Mouse (Mus musculus): ENCODE data around the gene Rab31. TPM values are rescaled to one million over a fixed set of nuclear protein-coding genes. Genes with fewer than 3 reads are reported as not detected.

Gene Rab31
- polyA plus RNA-seq, 1 experiment from 2014 or later, result 67.6 TPM

GRCm38 (mm10) chr17:65749803-65750202 is 22.7 kb downstream of the Rab31 start:
- Histone ChIP-seq H3K36me3 (ENCODE audit: control insufficient read depth, insufficient read depth, low read length) (no peaks in the 10 kb centered on the region), H3K4me2 (no peak overlapping the region), H3K27ac (ENCODE audit: low read depth, low read length) (no peak overlapping the region), H3K9me3 (ENCODE audit: control insufficient read depth, low read length) (no peaks in the 10 kb centered on the region; the same call in 1 of the 2 replicates), H3K4me1 (ENCODE audit: control insufficient read depth, insufficient read depth, low read length) (0 out of 2 replicates have a peak, but pooled peaks cover 2% of the 10 kb centered on the region), H3K9ac (ENCODE audit: low read length) (no peak overlapping the region), H3K4me3 (ENCODE audit: low read depth, low read length) (no peak overlapping the region), H3K27me3 (ENCODE audit: control insufficient read depth, insufficient read depth, low read length) (no peaks in the 10 kb centered on the region)
- WGBS, result 91% methylated on average over 7 of the region's 7 CpGs
- DNase-seq (ENCODE audit: low spot score, missing footprints) (no peak), ATAC-seq (ENCODE audit: low FRiP score) (no peak)

DNA sequence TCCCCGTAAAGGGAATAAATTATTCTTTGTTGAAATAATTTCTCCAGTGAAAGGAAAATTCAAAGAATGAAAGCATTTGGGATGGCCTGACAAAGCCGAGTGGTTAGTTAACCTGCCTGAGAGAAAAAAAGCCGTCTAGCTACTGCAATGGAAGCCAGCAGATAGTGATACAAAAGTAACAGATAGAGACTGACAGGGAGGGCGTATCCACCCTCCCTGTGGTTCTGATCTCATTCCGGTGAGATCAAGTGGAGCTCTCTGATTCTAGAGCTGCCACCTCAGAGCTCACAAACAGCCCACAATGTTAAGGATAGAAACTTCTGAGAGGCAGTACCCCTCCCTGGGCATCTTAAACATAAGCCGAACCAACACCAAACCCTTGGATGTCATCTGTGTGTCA is 23.6 kb downstream of the Rab31 start:
- Histone ChIP-seq H3K4me1 (ENCODE audit: control insufficient read depth, insufficient read depth, low read length) (0 out of 2 replicates have a peak, but pooled peaks cover 2% of the 10 kb centered on the region), H3K36me3 (ENCODE audit: control insufficient read depth, insufficient read depth, low read length) (no peaks in the 10 kb centered on the region), H3K4me3 (ENCODE audit: low read depth, low read length) (no peak overlapping the region), H3K9me3 (ENCODE audit: control insufficient read depth, low read length) (no peaks in the 10 kb centered on the region; the same call in 1 of the 2 replicates), H3K27me3 (ENCODE audit: control insufficient read depth, insufficient read depth, low read length) (no peaks in the 10 kb centered on the region), H3K4me2 (no peak overlapping the region), H3K27ac (ENCODE audit: low read depth, low read length) (no peak overlapping the region), H3K9ac (ENCODE audit: low read length) (no peak overlapping the region)
- ATAC-seq (ENCODE audit: low FRiP score) (no peak), DNase-seq (ENCODE audit: low spot score, missing footprints) (no peak)
- 95% methylated on average over 6 of the region's 6 CpGs for WGBS

GRCm38 (mm10) chr17:65746314-65746713 is 26.2 kb downstream of the Rab31 start:
- no peaks in the 10 kb centered on the region; the same call in 1 of the 2 replicates for H3K9me3 ChIP-seq (ENCODE audit: control insufficient read depth, low read length)
- no peak overlapping the region for H3K4me2 ChIP-seq
- 0 out of 2 replicates have a peak, but pooled peaks cover 5% of the 10 kb centered on the region for H3K4me1 ChIP-seq (ENCODE audit: control insufficient read depth, insufficient read depth, low read length)
- DNase-seq (ENCODE audit: low spot score, missing footprints) (no peak), ATAC-seq (ENCODE audit: low FRiP score) (peak; percentile 39; the same call in 1 of the 2 replicates)
- H3K4me3 ChIP-seq (ENCODE audit: low read depth, low read length), result no peak overlapping the region
- WGBS, result 62% methylated on average over 6 of the region's 6 CpGs
- no peaks in the 10 kb centered on the region for H3K36me3 ChIP-seq (ENCODE audit: control insufficient read depth, insufficient read depth, low read length)
- H3K9ac ChIP-seq (ENCODE audit: low read length), result no peak overlapping the region
- H3K27ac ChIP-seq (ENCODE audit: low read depth, low read length), result no peak overlapping the region
- H3K27me3 ChIP-seq (ENCODE audit: control insufficient read depth, insufficient read depth, low read length), result no peaks in the 10 kb centered on the region

DNA sequence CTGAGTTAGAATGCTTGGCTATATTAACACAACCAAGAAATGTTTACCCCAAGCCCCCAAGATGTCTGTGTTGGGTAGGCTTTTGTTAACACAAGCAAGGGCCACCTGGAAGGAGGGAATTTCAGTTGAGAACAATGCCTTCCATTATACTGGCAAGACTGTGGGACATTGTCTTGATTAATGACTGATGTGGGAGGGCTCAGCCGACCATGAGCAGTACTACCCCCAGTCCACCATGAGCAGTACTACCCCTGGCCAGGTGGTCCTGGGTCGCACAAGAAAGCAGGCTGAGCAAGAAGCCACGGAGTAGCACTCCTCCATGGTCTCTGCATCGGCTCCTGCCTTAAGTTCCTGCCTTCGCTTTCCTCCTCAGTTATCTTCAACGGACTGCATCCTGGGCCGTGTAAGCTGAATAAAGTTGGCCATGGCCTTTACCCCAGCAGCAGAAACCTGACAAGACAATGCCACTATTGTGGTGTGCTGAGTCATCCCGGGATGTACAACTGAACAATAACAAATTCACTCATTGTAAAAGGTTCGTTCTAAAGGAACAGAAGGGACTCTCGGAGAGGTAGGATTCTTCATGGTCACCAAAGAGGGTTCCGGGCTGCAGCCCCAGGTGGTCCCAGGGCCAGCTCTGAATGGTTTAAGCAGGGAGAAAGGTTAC is 28.8 kb downstream of the Rab31 start:
- ATAC-seq (ENCODE audit: low FRiP score) (no peak), DNase-seq (ENCODE audit: low spot score, missing footprints) (no peak)

GRCm38 (mm10) chr17:65742969-65743368 is 29.6 kb downstream of the Rab31 start:
- H3K4me3 ChIP-seq (ENCODE audit: low read depth, low read length), result no peak overlapping the region
- H3K4me1 ChIP-seq (ENCODE audit: control insufficient read depth, insufficient read depth, low read length), result 0 out of 2 replicates have a peak, but pooled peaks cover 5% of the 10 kb centered on the region
- no peaks in the 10 kb centered on the region for H3K36me3 ChIP-seq (ENCODE audit: control insufficient read depth, insufficient read depth, low read length)
- H3K27ac ChIP-seq (ENCODE audit: low read depth, low read length), result no peak overlapping the region
- H3K27me3 ChIP-seq (ENCODE audit: control insufficient read depth, insufficient read depth, low read length), result no peaks in the 10 kb centered on the region
- no peak overlapping the region for H3K4me2 ChIP-seq
- WGBS, result 73% methylated on average over 4 of the region's 4 CpGs
- H3K9me3 ChIP-seq (ENCODE audit: control insufficient read depth, low read length), result no peaks in the 10 kb centered on the region
- H3K9ac ChIP-seq (ENCODE audit: low read length), result no peak overlapping the region
- DNase-seq (ENCODE audit: low spot score, missing footprints), result no peak
- no peak; the same call in 1 of the 2 replicates for ATAC-seq (ENCODE audit: low FRiP score)

More for the DNA sequence above, 28.8 kb downstream of the Rab31 start:
- WGBS, result 85% methylated on average over 11 of the region's 11 CpGs
- Histone ChIP-seq H3K4me1 (ENCODE audit: control insufficient read depth, insufficient read depth, low read length) (0 out of 2 replicates have a peak, but pooled peaks cover 5% of the 10 kb centered on the region), H3K27ac (ENCODE audit: low read depth, low read length) (no peak overlapping the region), H3K4me2 (no peak overlapping the region), H3K9me3 (ENCODE audit: control insufficient read depth, low read length) (no peaks in the 10 kb centered on the region), H3K4me3 (ENCODE audit: low read depth, low read length) (no peak overlapping the region), H3K36me3 (ENCODE audit: control insufficient read depth, insufficient read depth, low read length) (no peaks in the 10 kb centered on the region), H3K9ac (ENCODE audit: low read length) (no peak overlapping the region), H3K27me3 (ENCODE audit: control insufficient read depth, insufficient read depth, low read length) (no peaks in the 10 kb centered on the region)

DNA sequence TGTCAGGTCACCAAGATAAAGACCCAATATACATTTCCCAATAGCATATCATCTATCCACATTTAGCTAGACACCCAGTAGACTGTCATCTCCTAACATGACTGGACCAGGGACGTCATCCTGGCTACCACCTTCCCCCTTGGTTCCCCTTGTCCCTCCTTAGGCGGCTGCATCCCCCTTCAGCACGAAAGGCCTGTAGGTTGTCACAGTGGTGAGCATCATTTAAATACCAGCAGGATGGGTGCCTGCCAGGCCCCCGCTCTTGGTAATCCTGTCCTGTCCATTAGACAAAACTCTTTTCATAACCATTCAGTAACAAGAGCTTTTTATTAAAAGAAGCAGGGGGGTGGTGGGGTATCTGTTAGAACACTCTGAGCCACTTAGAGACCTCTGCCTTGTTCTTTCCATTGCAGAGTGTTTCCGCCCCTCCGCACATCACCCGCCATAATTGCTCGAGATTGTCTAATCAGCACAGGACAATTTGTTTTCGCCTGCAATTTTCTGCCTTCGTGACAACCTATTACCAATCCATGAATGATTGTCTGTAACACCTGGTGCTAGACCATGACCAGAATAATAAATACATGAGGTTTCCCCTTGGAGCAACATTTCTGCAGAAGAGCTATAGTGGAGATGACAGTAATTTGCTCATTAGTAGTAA is 30.2 kb downstream of the Rab31 start:
- 70% methylated on average over 10 of the region's 10 CpGs for WGBS
- H3K4me2 ChIP-seq, result no peak overlapping the region
- DNase-seq (ENCODE audit: low spot score, missing footprints) (no peak), ATAC-seq (ENCODE audit: low FRiP score) (peak; percentile 55; the same call in 1 of the 2 replicates)
- no peak overlapping the region for H3K4me3 ChIP-seq (ENCODE audit: low read depth, low read length)
- no peaks in the 10 kb centered on the region for H3K27me3 ChIP-seq (ENCODE audit: control insufficient read depth, insufficient read depth, low read length)
- H3K4me1 ChIP-seq (ENCODE audit: control insufficient read depth, insufficient read depth, low read length), result 0 out of 2 replicates have a peak, but pooled peaks cover 5% of the 10 kb centered on the region
- no peaks in the 10 kb centered on the region for H3K9me3 ChIP-seq (ENCODE audit: control insufficient read depth, low read length)
- H3K36me3 ChIP-seq (ENCODE audit: control insufficient read depth, insufficient read depth, low read length), result no peaks in the 10 kb centered on the region
- H3K9ac ChIP-seq (ENCODE audit: low read length), result no peak overlapping the region
- peak overlapping the region; percentile 26; the same call in 1 of the 2 replicates for H3K27ac ChIP-seq (ENCODE audit: low read depth, low read length)

GRCm38 (mm10) chr17:65741565-65741964 is 31.0 kb downstream of the Rab31 start:
- no peaks in the 10 kb centered on the region for H3K27me3 ChIP-seq (ENCODE audit: control insufficient read depth, insufficient read depth, low read length)
- H3K4me2 ChIP-seq, result no peak overlapping the region
- ATAC-seq (ENCODE audit: low FRiP score), result no peak
- H3K36me3 ChIP-seq (ENCODE audit: control insufficient read depth, insufficient read depth, low read length), result no peaks in the 10 kb centered on the region
- H3K9me3 ChIP-seq (ENCODE audit: control insufficient read depth, low read length), result no peaks in the 10 kb centered on the region
- DNase-seq (ENCODE audit: low spot score, missing footprints), result no peak
- 95% methylated on average over 4 of the region's 4 CpGs for WGBS
- 0 out of 2 replicates have a peak, but pooled peaks cover 3% of the 10 kb centered on the region for H3K4me1 ChIP-seq (ENCODE audit: control insufficient read depth, insufficient read depth, low read length)
- no peak overlapping the region for H3K9ac ChIP-seq (ENCODE audit: low read length)
- no peak overlapping the region for H3K4me3 ChIP-seq (ENCODE audit: low read depth, low read length)
- H3K27ac ChIP-seq (ENCODE audit: low read depth, low read length), result no peak overlapping the region

DNA sequence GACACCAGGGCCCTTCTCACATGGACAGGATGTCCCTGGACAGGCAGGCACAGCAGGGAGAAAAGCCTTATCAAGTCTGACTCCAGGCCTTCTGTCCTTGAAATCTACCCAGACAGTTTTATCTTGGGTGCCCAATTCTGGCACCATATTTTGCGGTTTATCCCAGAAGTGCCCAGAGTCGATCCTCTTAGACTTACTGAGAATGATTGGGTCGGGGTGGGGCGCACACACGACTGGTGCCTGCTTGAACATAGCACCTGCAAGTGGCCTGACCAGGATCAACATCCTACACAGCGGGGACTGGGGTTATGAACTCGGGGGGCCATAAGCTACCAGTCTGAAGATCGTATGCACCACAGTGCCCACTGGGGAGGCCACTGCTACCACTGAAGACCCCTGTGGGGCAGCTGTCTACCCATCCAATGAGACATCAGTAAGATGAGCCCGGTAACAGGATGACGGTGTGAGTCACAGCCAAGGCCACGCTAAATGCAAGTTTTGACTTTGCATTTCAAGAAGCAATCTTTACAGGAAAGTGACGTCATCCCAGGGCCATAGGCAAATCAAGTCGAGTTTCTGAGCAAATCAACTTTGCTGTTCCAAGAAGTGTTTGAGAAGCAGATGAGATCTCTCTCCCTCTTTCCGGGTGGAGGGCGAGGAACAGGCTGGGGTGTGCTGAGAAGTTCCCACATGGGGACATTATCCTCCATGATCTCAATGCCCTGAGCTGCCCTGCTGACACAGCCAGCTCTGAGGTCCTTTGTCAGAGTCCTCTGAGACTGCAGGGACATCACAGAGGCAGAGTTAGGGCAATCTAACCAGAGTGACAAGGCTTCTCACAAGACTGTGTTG is 32.5 kb downstream of the Rab31 start:
- H3K9ac ChIP-seq (ENCODE audit: low read length), result no peak overlapping the region
- WGBS, result 86% methylated on average over 15 of the region's 15 CpGs
- no peaks in the 10 kb centered on the region for H3K36me3 ChIP-seq (ENCODE audit: control insufficient read depth, insufficient read depth, low read length)
- H3K4me1 ChIP-seq (ENCODE audit: control insufficient read depth, insufficient read depth, low read length), result 0 out of 2 replicates have a peak, but pooled peaks cover 3% of the 10 kb centered on the region
- DNase-seq (ENCODE audit: low spot score, missing footprints) (no peak), ATAC-seq (ENCODE audit: low FRiP score) (no peak)
- no peaks in the 10 kb centered on the region for H3K9me3 ChIP-seq (ENCODE audit: control insufficient read depth, low read length)
- no peak overlapping the region for H3K27ac ChIP-seq (ENCODE audit: low read depth, low read length)
- H3K4me2 ChIP-seq, result no peak overlapping the region
- H3K4me3 ChIP-seq (ENCODE audit: low read depth, low read length), result no peak overlapping the region
- H3K27me3 ChIP-seq (ENCODE audit: control insufficient read depth, insufficient read depth, low read length), result no peaks in the 10 kb centered on the region

Data from midbrain, embryonic 11.5 days (tissue).